In genomic region chr7:50756409-50756808, GRCm38 (mm10) we compare ENCODE assay signal across 24 mouse cellular contexts.
"Had no signal": no experiment of that assay in that cellular context is flagged by ENCODE, and none has a peak within 500 bp of the region (broad histone marks: within the 10 kb centered on the region; RNA-seq: fewer than 3 reads in every experiment).

No protein-coding gene starts in this region.

- H3K9ac ChIP-seq: limb, embryonic 12.5 days; limb, embryonic 15.5 days; liver, embryonic 14.5 days; liver, postnatal 0 days; lung, embryonic 15.5 days; midbrain, embryonic 12.5 days; neural tube, embryonic 12.5 days; neural tube, embryonic 15.5 days had no signal

- H3K4me1 ChIP-seq: limb, embryonic 12.5 days; limb, embryonic 15.5 days; lung, embryonic 15.5 days; midbrain, embryonic 12.5 days; neural tube, embryonic 12.5 days; neural tube, embryonic 15.5 days had no signal

- ATAC-seq: liver, postnatal 0 days had no signal

- H3K4me2 ChIP-seq: limb, embryonic 12.5 days; limb, embryonic 15.5 days; liver, embryonic 11.5 days; lung, embryonic 15.5 days; midbrain, embryonic 12.5 days; neural tube, embryonic 12.5 days; neural tube, embryonic 15.5 days had no signal

- H3K27me3 ChIP-seq: limb, embryonic 12.5 days; limb, embryonic 15.5 days; lung, embryonic 15.5 days; midbrain, embryonic 12.5 days; neural tube, embryonic 12.5 days; neural tube, embryonic 15.5 days had no signal

- DNase-seq: kidney, adult 2 months; kidney, postnatal 25 days; layer of hippocampus, adult 9-11 months; left cerebral cortex, postnatal 4 days; liver, postnatal 0 days; lung, postnatal 14 days; lung, postnatal 4 days; right cerebral cortex, adult 18-20 months; right cerebral cortex, postnatal 14 days; right cerebral cortex, postnatal 4 days; thymus, adult 2 months; thymus, postnatal 14 days; thymus, postnatal 4 days had no signal

- H3K4me3 ChIP-seq: layer of hippocampus, adult 2 months; limb, embryonic 12.5 days; limb, embryonic 15.5 days; lung, embryonic 15.5 days; midbrain, embryonic 12.5 days; neural tube, embryonic 12.5 days; neural tube, embryonic 15.5 days had no signal

- H3K27ac ChIP-seq: kidney, postnatal 0 days; layer of hippocampus, adult 2 months; limb, embryonic 12.5 days; limb, embryonic 15.5 days; liver, embryonic 14.5 days; lung, embryonic 15.5 days; midbrain, embryonic 12.5 days; neural tube, embryonic 12.5 days; neural tube, embryonic 15.5 days; stomach, postnatal 0 days had no signal

- H3K9me3 ChIP-seq: limb, embryonic 12.5 days; limb, embryonic 15.5 days; lung, embryonic 15.5 days; midbrain, embryonic 12.5 days; neural tube, embryonic 12.5 days; neural tube, embryonic 15.5 days had no signal

- H3K36me3 ChIP-seq: limb, embryonic 12.5 days; limb, embryonic 15.5 days; lung, embryonic 15.5 days; midbrain, embryonic 12.5 days; neural tube, embryonic 12.5 days; neural tube, embryonic 15.5 days had no signal
